Comparison of ENCODE assay signal across 8 mouse cellular contexts in the genomic region with DNA sequence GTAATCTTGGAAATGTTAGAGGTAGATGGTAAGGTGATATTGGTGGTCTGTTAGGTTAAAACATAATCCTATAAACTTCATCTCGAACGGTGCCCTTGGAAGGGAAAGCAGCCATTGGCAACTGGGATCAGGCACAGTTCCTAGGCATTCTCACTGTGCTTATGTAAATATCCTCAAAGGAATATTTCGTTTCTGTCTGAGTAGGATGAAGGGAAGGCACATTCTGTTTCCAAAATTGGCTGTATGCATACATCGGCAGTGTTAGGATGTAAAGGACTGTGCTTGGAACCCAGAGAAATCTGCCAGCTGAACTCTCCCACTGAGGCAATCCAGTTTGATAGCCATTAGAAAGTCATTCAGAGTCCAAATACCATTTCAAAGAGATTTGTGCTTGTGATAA.
"Had no signal": no experiment of that assay in that cellular context is flagged by ENCODE, and none has a peak within 500 bp of the region (broad histone marks: within the 10 kb centered on the region; RNA-seq: fewer than 3 reads in every experiment).

No protein-coding gene starts in this region.

- ATAC-seq: midbrain, embryonic 13.5 days had no signal

- DNase-seq: lung, adult 18-20 months; lung, embryonic 14.5 days; lung, postnatal 10 days; right cerebral cortex, postnatal 25 days; thymus, adult 18-20 months; thymus, postnatal 14 days; thymus, postnatal 36 days had no signal
